Mouse (Mus musculus) liver, postnatal 0 days (tissue): ENCODE data around the gene Tmem19. TPM values are rescaled to one million over a fixed set of nuclear protein-coding genes. Genes with fewer than 3 reads are reported as not detected.
A peak's percentile ranks its signal among the peaks of the same experiment; 100 is the strongest.

Experiments used
- ATAC-seq: fragments of 200-750 bp; cut with Nextera tagmentation; 2 replicates; pipeline ENCODE4 v1.8.0; 2017; ENCODE audit warnings: mild to moderate bottlenecking, moderate library complexity
- DNase-seq: peaks from one replicate; pipeline ENCODE4 v3.0.0-alpha.2; 2016
- H3K27ac ChIP-seq: fragments of 300-500 bp; sonication (generic); 2 replicates; pipeline ENCODE4 v1.5.1; 2014; ENCODE audit warnings: antibody characterized with exemption, moderate library complexity, mild to moderate bottlenecking, low read depth
- H3K27me3 ChIP-seq: fragments of 300-500 bp; sonication (generic); 2 replicates; pipeline ENCODE4 v1.6.1; 2014; ENCODE audit warnings: low read length, control low read depth, mixed read lengths; ENCODE audit not compliant: insufficient read depth
- H3K36me3 ChIP-seq: fragments of 300-500 bp; sonication (generic); replicated peaks from 2 replicates; pipeline ENCODE4 v1.6.1; 2014; ENCODE audit warnings: mild to moderate bottlenecking, control low read depth, low read length, moderate library complexity, mixed read lengths; ENCODE audit not compliant: insufficient read depth
- H3K4me1 ChIP-seq: fragments of 300-500 bp; sonication (generic); 2 replicates; pipeline ENCODE4 v1.6.1; 2014; ENCODE audit warnings: antibody characterized with exemption, mild to moderate bottlenecking, control low read depth; ENCODE audit not compliant: insufficient read depth
- H3K4me2 ChIP-seq: fragments of 300-500 bp; sonication (generic); 2 replicates; pipeline ENCODE4 v1.6.1; 2014; ENCODE audit warnings: low read depth, mild to moderate bottlenecking, low read length, moderate library complexity, mixed read lengths
- H3K4me3 ChIP-seq: fragments of 300-500 bp; sonication (generic); 2 replicates; pipeline ENCODE4 v1.5.1; 2014; ENCODE audit warnings: low read depth, low read length
- H3K9ac ChIP-seq: fragments of 300-500 bp; sonication (generic); replicated peaks from 2 replicates; pipeline ENCODE4 v1.6.1; 2014; ENCODE audit warnings: mild to moderate bottlenecking, moderate library complexity
- H3K9me3 ChIP-seq: fragments of 300-500 bp; sonication (generic); 2 replicates; pipeline ENCODE4 v1.6.1; 2016; ENCODE audit warnings: mild to moderate bottlenecking, control low read depth, low read length, mixed read lengths
- CTCF ChIP-seq: sonication (generic); IDR thresholded peaks from 2 replicates; pipeline ENCODE4 v1.5.1; 2016; ENCODE audit warnings: antibody characterized with exemption, low read depth
- EP300 ChIP-seq: IDR thresholded peaks from 2 replicates; pipeline ENCODE4 v1.6.1; 2016; ENCODE audit warnings: antibody characterized with exemption, low read depth, mild to moderate bottlenecking
- WGBS: fragments of 180-500 bp; shearing (Covaris S2); extraction: QIAGEN DNeasy Blood & Tissue Kit; methylation state at CpG from one replicate; pipeline ENCODE4 v1.1.7; 2014; ENCODE audit not compliant: insufficient replicate concordance; 5-methylcytosine and 5-hydroxymethylcytosine counted together
- polyA plus RNA-seq: library from polyadenylated mRNA; unstranded; fragments of >200 nt; fragmentation: Nextera tagmentation; extraction: Ambion mirVana; gene quantifications from 2 replicates; pipeline ENCODE4 v1.2.1, GENCODE M21; 2015

Gene Tmem19
- polyA plus RNA-seq, 1 experiment from 2014 or later, result 16.3 TPM

GRCm38 (mm10) chr10:115315473-115316171, 46.7 kb downstream of the Tmem19 start, which contains the start of gene Rab21:
Gene Rab21 (minus strand): TSS chr10:115315594.
- H3K36me3 ChIP-seq, result no peaks in the 10 kb centered on the region
- ATAC-seq (peak; percentile 90), DNase-seq (peak; percentile 98)
- H3K9ac ChIP-seq, result peak within 1 kb of the TSS; percentile 97
- peak within 1 kb of the TSS; percentile 96 for H3K4me3 ChIP-seq
- WGBS, result 2% methylated on average over 48 of the region's 48 CpGs
- H3K27me3 ChIP-seq, result no peaks in the 10 kb centered on the region
- H3K9me3 ChIP-seq, result no peaks in the 10 kb centered on the region
- H3K4me1 ChIP-seq, result peaks cover 33% of the 10 kb centered on the region
- H3K4me2 ChIP-seq, result peak within 1 kb of the TSS; percentile 85
- TF ChIP-seq CTCF (no peak), EP300 (0 out of 2 replicates have a peak, but pooled peaks have one; percentile 30)
- H3K27ac ChIP-seq, result peak within 1 kb of the TSS; percentile 98

GRCm38 (mm10) chr10:115314582-115315452, 47.5 kb downstream of the Tmem19 start:
- ATAC-seq (peak; percentile 67), DNase-seq (peak; percentile 63)
- peak overlapping the region; percentile 85 for H3K4me2 ChIP-seq
- TF ChIP-seq EP300, result no peak
- no peak for TF ChIP-seq CTCF
- WGBS, result 2% methylated on average over 41 of the region's 73 CpGs
- peak overlapping the region; percentile 97 for H3K9ac ChIP-seq
- no peaks in the 10 kb centered on the region for H3K9me3 ChIP-seq
- peak overlapping the region; percentile 98 for H3K27ac ChIP-seq
- H3K27me3 ChIP-seq, result no peaks in the 10 kb centered on the region
- peaks cover 36% of the 10 kb centered on the region for H3K4me1 ChIP-seq
- peak overlapping the region; percentile 96 for H3K4me3 ChIP-seq
- no peaks in the 10 kb centered on the region for H3K36me3 ChIP-seq

GRCm38 (mm10) chr10:115314287-115314581, 48.1 kb downstream of the Tmem19 start:
- Histone ChIP-seq H3K4me2 (peak overlapping the region; percentile 85), H3K4me3 (peak overlapping the region; percentile 96), H3K9me3 (no peaks in the 10 kb centered on the region), H3K4me1 (peaks cover 36% of the 10 kb centered on the region), H3K36me3 (no peaks in the 10 kb centered on the region), H3K27me3 (no peaks in the 10 kb centered on the region), H3K9ac (peak overlapping the region; percentile 97), H3K27ac (peak overlapping the region; percentile 98)
- 4% methylated on average over 6 of the region's 6 CpGs for WGBS
- no peak for DNase-seq
- ATAC-seq, result no peak
- TF ChIP-seq CTCF (no peak), EP300 (no peak)

GRCm38 (mm10) chr10:115313641-115314286, 48.5 kb downstream of the Tmem19 start:
- H3K27me3 ChIP-seq, result no peaks in the 10 kb centered on the region
- H3K9me3 ChIP-seq, result no peaks in the 10 kb centered on the region
- ATAC-seq (no peak), DNase-seq (no peak)
- 68% methylated on average over 14 of the region's 14 CpGs for WGBS
- H3K36me3 ChIP-seq, result no peaks in the 10 kb centered on the region
- H3K4me1 ChIP-seq, result peaks cover 36% of the 10 kb centered on the region
- H3K4me2 ChIP-seq, result peak overlapping the region; percentile 85
- peak overlapping the region; percentile 96 for H3K4me3 ChIP-seq
- no peak for TF ChIP-seq EP300
- no peak for TF ChIP-seq CTCF
- peak overlapping the region; percentile 98; the same call in 1 of the 2 replicates for H3K27ac ChIP-seq
- H3K9ac ChIP-seq, result peak overlapping the region; percentile 97

- peak overlapping the region; percentile 18 for H3K4me2 ChIP-seq
- no peak for ATAC-seq
- DNase-seq, result no peak
- H3K4me1 ChIP-seq, result peaks cover 36% of the 10 kb centered on the region
- 60% methylated on average over 3 of the region's 3 CpGs for WGBS
- no peak for TF ChIP-seq EP300
- TF ChIP-seq CTCF, result no peak
- H3K9ac ChIP-seq, result no peak overlapping the region
- no peaks in the 10 kb centered on the region for H3K36me3 ChIP-seq
- no peaks in the 10 kb centered on the region for H3K27me3 ChIP-seq
- peak overlapping the region; percentile 37 for H3K27ac ChIP-seq
- no peak overlapping the region for H3K4me3 ChIP-seq
- H3K9me3 ChIP-seq, result no peaks in the 10 kb centered on the region
These were observed 49.6 kb downstream of the Tmem19 start for GRCm38 (mm10) chr10:115312732-115313131.

GRCm38 (mm10) chr10:115312194-115312593, 50.1 kb downstream of the Tmem19 start:
- WGBS, result 39% methylated on average over 5 of the region's 5 CpGs
- peaks cover 36% of the 10 kb centered on the region for H3K4me1 ChIP-seq
- TF ChIP-seq CTCF (no peak), EP300 (no peak)
- H3K36me3 ChIP-seq, result no peaks in the 10 kb centered on the region
- DNase-seq (no peak), ATAC-seq (no peak)
- no peaks in the 10 kb centered on the region for H3K9me3 ChIP-seq
- H3K9ac ChIP-seq, result no peak overlapping the region
- H3K4me3 ChIP-seq, result no peak overlapping the region
- H3K4me2 ChIP-seq, result peak overlapping the region; percentile 18
- peak overlapping the region; percentile 37 for H3K27ac ChIP-seq
- no peaks in the 10 kb centered on the region for H3K27me3 ChIP-seq
